In the genomic region with DNA sequence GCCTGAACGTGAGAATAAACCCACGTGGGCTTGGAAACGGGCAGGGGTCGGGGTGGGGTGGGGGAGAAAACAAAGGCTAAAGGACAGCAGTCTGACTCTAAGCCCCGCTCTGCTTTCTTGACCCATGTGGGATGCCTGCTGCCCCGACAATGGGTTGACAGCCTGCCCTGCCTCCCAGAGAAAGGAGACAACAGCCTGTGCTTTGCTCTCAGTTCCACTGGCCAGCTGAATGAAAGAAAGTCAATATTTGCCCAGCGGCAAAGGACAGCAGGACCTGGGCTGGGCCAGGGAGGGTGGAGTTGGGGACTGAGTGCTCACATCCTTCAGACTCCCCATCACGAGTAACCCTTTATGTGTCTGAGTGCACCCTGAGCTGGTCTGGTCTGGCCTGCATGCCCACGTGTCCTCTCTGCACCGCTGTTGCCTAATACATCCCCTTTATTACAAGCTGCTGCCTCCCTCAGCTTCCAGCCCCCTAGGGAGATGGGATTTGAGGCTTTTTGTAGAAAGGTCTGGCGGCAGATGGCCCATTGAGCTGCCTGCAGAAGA, we compare ENCODE assay signal across 8 mouse cellular contexts.
DNase-seq lines count a peak whose midpoint lies in the region; ATAC-seq lines count a peak whose summit lies in the region.

No protein-coding gene starts in this region.

- peaks cover 60% of the 10 kb centered on the region for H3K4me1 ChIP-seq in hindbrain, embryonic 13.5 days (replicated peaks)
- peaks cover 30% of the 10 kb centered on the region for H3K4me1 ChIP-seq in lung, embryonic 15.5 days
- H3K4me1 ChIP-seq in neural tube, embryonic 14.5 days (ENCODE audit: control insufficient read depth, insufficient read depth, low read length): peaks cover 13% of the 10 kb centered on the region; the same call in 1 of the 2 replicates

- H3K4me3 ChIP-seq in hindbrain, embryonic 13.5 days: no peak overlapping the region
- no peak overlapping the region for H3K4me3 ChIP-seq in lung, embryonic 15.5 days
- H3K4me3 ChIP-seq in neural tube, embryonic 14.5 days (ENCODE audit: low read depth, low read length): no peak overlapping the region

- H3K27ac ChIP-seq in hindbrain, embryonic 13.5 days: peak overlapping the region; percentile 58
- H3K27ac ChIP-seq in lung, embryonic 15.5 days: no peak overlapping the region
- 0 out of 2 replicates have a peak overlapping the region, but pooled peaks have one; percentile 22 for H3K27ac ChIP-seq in neural tube, embryonic 14.5 days (ENCODE audit: low read depth, low read length)

- H3K27me3 ChIP-seq in hindbrain, embryonic 13.5 days: peaks cover 32% of the 10 kb centered on the region
- peaks cover 41% of the 10 kb centered on the region for H3K27me3 ChIP-seq in lung, embryonic 15.5 days
- 0 out of 2 replicates have a peak, but pooled peaks cover 4% of the 10 kb centered on the region for H3K27me3 ChIP-seq in neural tube, embryonic 14.5 days (ENCODE audit: control insufficient read depth, insufficient read depth, low read length)

- peak; percentile 40 for DNase-seq in cerebellum, adult 11 months
- DNase-seq in cerebellum, postnatal 36 days: no peak
- no peak for DNase-seq in ovary, postnatal 10 days (ENCODE audit: low spot score)
- no peak for DNase-seq in thymus, postnatal 4 days
- no peak for DNase-seq in heart, adult 8-10 months (ENCODE audit: low spot score)

- no peaks in the 10 kb centered on the region for H3K9me3 ChIP-seq in hindbrain, embryonic 13.5 days
- H3K9me3 ChIP-seq in lung, embryonic 15.5 days: no peaks in the 10 kb centered on the region
- H3K9me3 ChIP-seq in neural tube, embryonic 14.5 days (ENCODE audit: control insufficient read depth, low read length): no peaks in the 10 kb centered on the region

- ATAC-seq in hindbrain, embryonic 13.5 days (ENCODE audit: low FRiP score): peak; percentile 21; the same call in 1 of the 2 replicates
- ATAC-seq in lung, embryonic 15.5 days (ENCODE audit: borderline replicate concordance, extremely low read depth, low FRiP score, low TSS enrichment): peak; percentile 63
- ATAC-seq in neural tube, embryonic 14.5 days (ENCODE audit: low read depth): peak; percentile 33; the same call in 1 of the 2 replicates

- H3K9ac ChIP-seq in hindbrain, embryonic 13.5 days: no peak overlapping the region
- no peak overlapping the region for H3K9ac ChIP-seq in lung, embryonic 15.5 days
- H3K9ac ChIP-seq in neural tube, embryonic 14.5 days (replicated peaks; ENCODE audit: low read depth, low read length): no peak overlapping the region

- no peak overlapping the region for H3K4me2 ChIP-seq in hindbrain, embryonic 13.5 days
- no peak overlapping the region for H3K4me2 ChIP-seq in lung, embryonic 15.5 days
- 0 out of 2 replicates have a peak overlapping the region, but pooled peaks have one; percentile 6 for H3K4me2 ChIP-seq in neural tube, embryonic 14.5 days (ENCODE audit: low read depth, low read length)

- WGBS in hindbrain, embryonic 13.5 days: 5% methylated on average over 11 of the region's 11 CpGs
- 28% methylated on average over 11 of the region's 11 CpGs for WGBS in lung, embryonic 15.5 days
- WGBS in neural tube, embryonic 14.5 days: 5% methylated on average over 11 of the region's 11 CpGs

- no peaks in the 10 kb centered on the region for H3K36me3 ChIP-seq in hindbrain, embryonic 13.5 days
- no peaks in the 10 kb centered on the region for H3K36me3 ChIP-seq in lung, embryonic 15.5 days
- H3K36me3 ChIP-seq in neural tube, embryonic 14.5 days (ENCODE audit: control insufficient read depth, insufficient read depth, low read length): no peaks in the 10 kb centered on the region
